Mouse (Mus musculus): ENCODE data around the gene Fgfr2. TPM values are rescaled to one million over a fixed set of nuclear protein-coding genes. Genes with fewer than 3 reads are reported as not detected.

The Fgfr2 gene
- total RNA-seq, 1 experiment: 37.5 TPM

GRCm38 (mm10) chr7:130523451-130523850 is 2599.7 kb downstream of the Fgfr2 start:
- in situ Hi-C loops (cut with MboI; ENCODE audit: low sequenced_read_pairs in 2 of 2, unreplicated experiment in 2 of 2): no loop called here

GRCm38 (mm10) chr7:130520812-130521422 is 2602.2 kb downstream of the Fgfr2 start:
- no peak for DNase-seq (ENCODE audit: low read depth, low spot score)
- no peak for TF ChIP-seq CHD2 (IDR thresholded peaks at IDR 0.05; ENCODE audit: low read depth, low read length)
- Histone ChIP-seq H3K9me3 (ENCODE audit: control insufficient read depth, insufficient read depth, low read depth, low read length) (no peaks in the 10 kb centered on the region), H3K4me1 (ENCODE audit: control insufficient read depth in 2 of 2, insufficient read depth in 2 of 2, low read length in 2 of 2, poor library complexity in 1 of 2) (no peaks in the 10 kb centered on the region; a peak in 2 of 4 replicates), H3K9ac (ENCODE audit: insufficient read depth, low read depth, low read length, poor library complexity, severe bottlenecking) (no peak overlapping the region), H3K4me3 (ENCODE audit: insufficient read depth in 1 of 2, low read depth in 1 of 2, low read length in 2 of 2, poor library complexity in 1 of 2, severe bottlenecking in 1 of 2) (no peak overlapping the region), H3K36me3 (ENCODE audit: control insufficient read depth, insufficient read depth, low read length, poor library complexity, severe bottlenecking) (no peaks in the 10 kb centered on the region), H3K27ac (ENCODE audit: insufficient read depth, low read depth, low read length, poor library complexity, severe bottlenecking) (no peak overlapping the region)
- in situ Hi-C loops (cut with MboI; ENCODE audit: low sequenced_read_pairs in 2 of 2, unreplicated experiment in 2 of 2): no loop called here

More at GRCm38 (mm10) chr7:130523451-130523850, 2599.7 kb downstream of the Fgfr2 start:
- Histone ChIP-seq H3K9me3 (ENCODE audit: control insufficient read depth, insufficient read depth, low read depth, low read length) (no peaks in the 10 kb centered on the region), H3K27ac (ENCODE audit: insufficient read depth, low read depth, low read length, poor library complexity, severe bottlenecking) (no peak overlapping the region), H3K4me1 (ENCODE audit: control insufficient read depth in 2 of 2, insufficient read depth in 2 of 2, low read length in 2 of 2, poor library complexity in 1 of 2) (no peaks in the 10 kb centered on the region), H3K4me3 (ENCODE audit: insufficient read depth in 1 of 2, low read depth in 1 of 2, low read length in 2 of 2, poor library complexity in 1 of 2, severe bottlenecking in 1 of 2) (no peak overlapping the region), H3K36me3 (ENCODE audit: control insufficient read depth, insufficient read depth, low read length, poor library complexity, severe bottlenecking) (no peaks in the 10 kb centered on the region), H3K9ac (ENCODE audit: insufficient read depth, low read depth, low read length, poor library complexity, severe bottlenecking) (no peak overlapping the region)
- TF ChIP-seq MAFK (IDR thresholded peaks at IDR 0.05; ENCODE audit: insufficient read depth, low read depth, low read length): no peak
- TF ChIP-seq ZNF384 (IDR thresholded peaks at IDR 0.05; ENCODE audit: low read depth, low read length): no peak
- TF ChIP-seq HCFC1 (IDR thresholded peaks at IDR 0.05; ENCODE audit: borderline replicate concordance, insufficient read depth, low read length): no peak
- TF ChIP-seq ZC3H11A (IDR thresholded peaks at IDR 0.05; ENCODE audit: borderline replicate concordance, low read depth, low read length): no peak
- TF ChIP-seq CHD2 (IDR thresholded peaks at IDR 0.05; ENCODE audit: low read depth, low read length): no peak
- DNase-seq (ENCODE audit: low read depth, low spot score): no peak

- H3K9me3 ChIP-seq (ENCODE audit: control insufficient read depth, insufficient read depth, low read depth, low read length): no peaks in the 10 kb centered on the region
- no peaks in the 10 kb centered on the region for H3K36me3 ChIP-seq (ENCODE audit: control insufficient read depth, insufficient read depth, low read length, poor library complexity, severe bottlenecking)
- H3K4me1 ChIP-seq (ENCODE audit: control insufficient read depth in 2 of 2, insufficient read depth in 2 of 2, low read length in 2 of 2, poor library complexity in 1 of 2): no peaks in the 10 kb centered on the region; a peak in 2 of 4 replicates
- peak within 1 kb of the TSS; percentile 84 for H3K9ac ChIP-seq (ENCODE audit: insufficient read depth, low read depth, low read length, poor library complexity, severe bottlenecking)
- peak within 1 kb of the TSS; percentile 84 to 100 for H3K4me3 ChIP-seq (ENCODE audit: insufficient read depth in 1 of 2, low read depth in 1 of 2, low read length in 2 of 2, poor library complexity in 1 of 2, severe bottlenecking in 1 of 2)
- peak within 1 kb of the TSS; percentile 59 for H3K27ac ChIP-seq (ENCODE audit: insufficient read depth, low read depth, low read length, poor library complexity, severe bottlenecking)
- TF ChIP-seq ZNF384 (IDR thresholded peaks at IDR 0.05; ENCODE audit: low read depth, low read length) (no peak), HCFC1 (IDR thresholded peaks at IDR 0.05; ENCODE audit: borderline replicate concordance, insufficient read depth, low read length) (no peak), CHD2 (IDR thresholded peaks at IDR 0.05; ENCODE audit: low read depth, low read length) (no peak), MAFK (IDR thresholded peaks at IDR 0.05; ENCODE audit: insufficient read depth, low read depth, low read length) (no peak), ZC3H11A (IDR thresholded peaks at IDR 0.05; ENCODE audit: borderline replicate concordance, low read depth, low read length) (no peak)
- no peak for DNase-seq (ENCODE audit: low read depth, low spot score)
- in situ Hi-C loops (cut with MboI; ENCODE audit: low sequenced_read_pairs in 2 of 2, unreplicated experiment in 2 of 2): no loop called here
Measured at GRCm38 (mm10) chr7:130520049-130520425, 2603.1 kb downstream of the Fgfr2 start, which contains the start of gene Ate1. Gene Ate1 (minus strand): TSS chr7:130520369.

GRCm38 (mm10) chr7:130519096-130520048 is 2603.8 kb downstream of the Fgfr2 start:
- Histone ChIP-seq H3K27ac (ENCODE audit: insufficient read depth, low read depth, low read length, poor library complexity, severe bottlenecking) (peak overlapping the region; percentile 59), H3K4me1 (ENCODE audit: control insufficient read depth in 2 of 2, insufficient read depth in 2 of 2, low read length in 2 of 2, poor library complexity in 1 of 2) (no peaks in the 10 kb centered on the region; a peak in 2 of 4 replicates), H3K9me3 (ENCODE audit: control insufficient read depth, insufficient read depth, low read depth, low read length) (no peaks in the 10 kb centered on the region), H3K4me3 (ENCODE audit: insufficient read depth in 1 of 2, low read depth in 1 of 2, low read length in 2 of 2, poor library complexity in 1 of 2, severe bottlenecking in 1 of 2) (peak overlapping the region; percentile 84 to 100), H3K36me3 (ENCODE audit: control insufficient read depth, insufficient read depth, low read length, poor library complexity, severe bottlenecking) (no peaks in the 10 kb centered on the region), H3K9ac (ENCODE audit: insufficient read depth, low read depth, low read length, poor library complexity, severe bottlenecking) (peak overlapping the region; percentile 84)
- peak; percentile 95 for DNase-seq (ENCODE audit: low read depth, low spot score)
- TF ChIP-seq ZC3H11A (IDR thresholded peaks at IDR 0.05; ENCODE audit: borderline replicate concordance, low read depth, low read length) (no peak), CHD2 (IDR thresholded peaks at IDR 0.05; ENCODE audit: low read depth, low read length) (peak; percentile 84), ZNF384 (IDR thresholded peaks at IDR 0.05; ENCODE audit: low read depth, low read length) (no peak), HCFC1 (IDR thresholded peaks at IDR 0.05; ENCODE audit: borderline replicate concordance, insufficient read depth, low read length) (peak; percentile 92), MAFK (IDR thresholded peaks at IDR 0.05; ENCODE audit: insufficient read depth, low read depth, low read length) (0 out of 2 replicates have a peak, but pooled peaks have one; percentile 1)
- in situ Hi-C loops (cut with MboI; ENCODE audit: low sequenced_read_pairs in 2 of 2, unreplicated experiment in 2 of 2): no loop called here
